Mouse (Mus musculus) monocyte, adult 5-6 weeks (primary cell): Measurements from ENCODE around the gene Mvb12a. TPM values are rescaled to one million over a fixed set of nuclear protein-coding genes. Genes with fewer than 3 reads are reported as not detected.
A peak's percentile ranks its signal among the peaks of the same experiment; 100 is the strongest.
"Not testable (repeated sequence)": the region's sequence is repeated elsewhere in the genome, so short reads cannot be mapped to it uniquely, and the experiment has no call there.

ENCODE experiments used
- ATAC-seq: fragments of 153-309, 156-312 bp; replicated peaks from 2 replicates; pipeline ENCODE4 v1.8.0; 2017; ENCODE audit warnings: mild to moderate bottlenecking; ENCODE audit not compliant: low TSS enrichment, insufficient number of reproducible peaks, severe bottlenecking, poor library complexity, low FRiP score
- total RNA-seq: library from RNA; stranded (forward); fragments of 200-1000, 200-491, 200-594 nt; gene quantifications from 3 replicates; pipeline ENCODE4 v1.2.3, GENCODE M21; 2017

Mvb12a gene
- 13.9 to 34.3 TPM (median 20.5 TPM) in 3 replicates for total RNA-seq

DNA sequence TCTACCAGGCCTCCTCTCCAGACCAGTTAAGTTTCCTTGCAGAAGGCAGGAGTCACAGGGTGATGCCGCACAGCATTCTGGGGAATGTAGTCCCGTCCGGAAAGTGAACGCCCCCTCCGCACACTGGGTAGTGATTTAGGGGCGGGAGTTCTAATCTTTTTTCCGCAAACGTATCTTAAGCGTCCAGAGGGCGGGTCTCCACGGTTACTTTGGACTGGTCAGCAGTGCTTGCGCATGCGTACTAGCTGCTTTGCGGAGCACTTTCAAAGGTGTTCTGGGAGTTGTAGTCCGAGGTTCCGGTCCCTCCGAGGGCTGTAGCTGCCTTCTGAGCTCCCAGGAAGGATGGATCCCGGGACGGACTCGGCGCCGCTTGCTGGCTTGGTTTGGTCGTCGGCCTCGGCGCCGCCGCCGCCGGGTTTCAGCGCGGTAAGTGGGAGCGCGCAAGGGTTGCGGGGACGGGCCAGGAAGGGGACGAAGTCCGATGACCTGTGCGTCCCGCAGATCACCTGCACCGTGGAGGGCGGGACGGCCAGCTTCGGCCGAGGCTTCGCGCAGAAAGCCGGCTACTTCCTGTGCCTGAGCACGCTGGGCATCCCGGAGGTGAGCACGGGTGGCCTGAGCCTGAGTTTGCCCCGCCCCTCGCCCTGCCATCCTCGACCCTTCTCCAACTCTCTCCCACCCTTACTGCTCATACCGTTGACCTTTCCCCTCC lies at the start of gene Mvb12a:
Gene Mvb12a, plus strand, starts transcription at position 291 of the 712 bp plus-strand sequence.
- ATAC-seq: peak; percentile 95

DNA sequence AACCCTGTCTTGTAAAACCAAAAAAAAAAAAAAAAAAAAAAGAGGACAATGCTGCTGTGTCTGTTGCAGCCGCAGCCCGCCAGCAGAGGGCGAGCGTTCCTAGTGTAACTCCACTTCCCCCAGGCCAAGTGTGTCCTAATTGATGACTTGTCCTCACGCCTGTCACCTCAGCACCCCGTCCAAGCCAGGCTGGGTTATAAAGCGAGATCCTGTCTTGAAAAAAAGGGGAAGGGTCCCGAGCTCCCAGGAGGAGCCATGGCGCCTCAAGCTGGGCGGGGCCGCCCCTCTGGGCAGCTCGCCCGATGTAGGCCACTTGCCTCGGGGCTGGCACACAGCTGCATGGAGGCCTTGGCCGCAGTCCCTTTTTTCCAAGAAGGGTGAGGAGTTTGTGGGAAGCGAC lies 47.7 kb upstream of the Mvb12a start:
- ATAC-seq: peak; percentile 88

- ATAC-seq: no peak
These were observed 46.9 kb upstream of the Mvb12a start for GRCm38 (mm10) chr8:71495811-71496210.

DNA sequence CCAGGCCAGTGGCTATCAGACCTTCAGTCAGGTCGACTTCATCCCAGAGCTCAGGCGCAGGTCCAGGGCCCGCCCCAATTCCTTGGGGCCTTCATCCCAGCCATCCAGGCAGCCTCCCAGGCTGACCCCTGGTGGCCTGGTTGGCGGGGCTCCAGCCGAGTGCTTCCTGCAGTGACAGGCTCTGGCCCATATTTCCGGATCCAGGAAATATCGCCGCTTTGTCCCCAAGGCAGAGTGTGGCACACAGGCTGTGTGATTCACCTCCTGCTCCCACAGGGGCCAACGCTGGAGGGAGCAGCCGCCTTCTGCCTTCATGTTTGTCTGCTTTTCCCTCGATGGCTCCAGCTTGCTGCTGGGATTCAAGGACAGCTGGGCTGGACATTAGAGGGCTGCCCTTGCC lies 46.2 kb upstream of the Mvb12a start:
- ATAC-seq: no peak

- ATAC-seq: no peak
These were observed 45.6 kb upstream of the Mvb12a start for GRCm38 (mm10) chr8:71497077-71497645.

DNA sequence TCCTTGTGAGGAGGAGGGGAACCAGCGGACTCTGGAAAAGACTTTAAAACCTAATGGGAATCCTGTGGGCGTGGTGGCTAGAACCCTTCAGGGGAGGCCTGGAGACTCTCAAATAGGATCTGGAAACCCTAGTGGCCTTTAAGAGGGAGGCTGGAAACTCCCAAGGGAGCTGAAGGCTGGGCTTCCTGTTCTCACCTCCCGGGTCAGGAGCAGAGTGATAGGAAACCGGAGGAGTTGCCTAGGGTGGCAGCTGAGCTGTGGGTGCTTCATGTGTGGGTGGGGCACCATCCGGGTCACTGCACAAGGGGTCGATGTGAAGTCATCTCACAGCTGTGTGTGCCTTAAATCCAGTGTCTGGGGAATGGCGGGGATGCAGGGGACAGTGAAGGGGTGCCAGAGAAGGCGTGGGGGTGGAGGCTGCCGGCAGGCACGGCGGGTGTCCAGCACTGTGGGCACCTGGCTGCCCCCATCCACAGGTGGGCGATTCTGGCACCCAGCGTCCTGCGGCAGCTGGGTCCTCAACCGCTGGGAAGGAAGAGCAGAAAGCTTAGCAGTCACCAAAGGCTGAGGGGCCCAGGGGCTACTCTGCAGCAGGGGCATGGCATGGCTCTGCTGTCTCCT lies 44.7 kb upstream of the Mvb12a start:
- no peak for ATAC-seq

DNA sequence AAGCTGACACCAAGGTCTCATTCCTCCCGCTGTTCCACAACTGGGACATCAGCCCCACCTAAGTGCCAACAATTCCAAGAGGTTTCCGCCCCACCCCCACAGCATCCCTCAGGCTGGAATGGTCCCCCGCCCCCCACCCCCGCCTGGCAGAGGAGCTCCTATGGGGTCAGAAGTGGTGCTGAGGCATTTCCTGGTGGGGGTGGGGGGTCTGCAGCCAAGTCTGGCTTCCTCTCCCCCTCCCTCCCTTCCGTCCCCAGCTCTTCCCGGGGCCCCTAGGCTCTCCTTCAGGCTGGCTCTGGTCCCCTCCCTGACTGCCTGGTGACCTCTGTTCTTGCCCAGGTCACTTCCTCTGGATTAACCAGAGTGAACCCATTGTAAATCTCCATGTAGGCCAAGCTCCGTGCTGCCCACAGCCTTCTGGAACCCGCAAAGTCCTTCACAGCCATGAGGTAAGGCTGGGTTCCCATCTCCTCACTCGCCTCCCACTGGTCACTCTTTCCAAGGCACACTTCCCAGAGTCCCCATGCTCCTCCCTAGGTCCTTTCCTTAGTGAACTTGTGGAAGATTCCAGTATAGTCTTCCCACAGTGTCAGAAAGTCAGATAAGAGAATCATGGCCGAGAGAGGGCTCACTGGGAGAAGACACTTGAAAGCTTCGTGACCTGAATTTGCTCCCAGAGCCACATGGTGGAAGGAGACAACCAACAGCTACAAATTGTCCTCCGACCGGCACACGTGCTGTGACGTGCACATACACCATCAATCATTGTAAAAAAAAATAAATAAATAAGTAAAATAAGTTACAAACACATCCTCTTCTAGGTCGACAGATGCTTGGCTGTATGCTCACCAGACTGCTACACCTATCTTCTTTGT lies 43.7 kb upstream of the Mvb12a start:
- no peak for ATAC-seq

DNA sequence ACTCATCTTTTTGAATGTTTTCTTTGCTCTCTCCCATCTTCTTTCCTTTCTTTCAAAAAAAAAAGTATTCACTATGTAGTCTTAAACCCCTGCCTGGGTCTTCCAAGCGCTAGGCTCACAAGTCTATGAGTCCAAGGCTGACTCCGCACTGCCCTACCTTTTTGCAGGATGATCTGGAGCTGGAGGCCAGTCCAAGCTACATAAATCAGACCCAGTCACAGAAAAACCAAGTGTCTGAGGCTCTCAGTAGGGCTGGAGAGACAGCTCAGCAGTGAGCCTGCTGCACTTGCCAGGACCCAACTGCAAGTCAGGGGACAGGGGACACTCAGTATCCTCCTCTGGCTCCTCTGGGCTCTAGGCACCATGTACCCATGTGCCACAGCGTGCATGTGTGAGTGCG lies 38.4 kb upstream of the Mvb12a start:
- ATAC-seq: no peak

GRCm38 (mm10) chr8:71505326-71505725 lies 37.4 kb upstream of the Mvb12a start:
- no peak for ATAC-seq

DNA sequence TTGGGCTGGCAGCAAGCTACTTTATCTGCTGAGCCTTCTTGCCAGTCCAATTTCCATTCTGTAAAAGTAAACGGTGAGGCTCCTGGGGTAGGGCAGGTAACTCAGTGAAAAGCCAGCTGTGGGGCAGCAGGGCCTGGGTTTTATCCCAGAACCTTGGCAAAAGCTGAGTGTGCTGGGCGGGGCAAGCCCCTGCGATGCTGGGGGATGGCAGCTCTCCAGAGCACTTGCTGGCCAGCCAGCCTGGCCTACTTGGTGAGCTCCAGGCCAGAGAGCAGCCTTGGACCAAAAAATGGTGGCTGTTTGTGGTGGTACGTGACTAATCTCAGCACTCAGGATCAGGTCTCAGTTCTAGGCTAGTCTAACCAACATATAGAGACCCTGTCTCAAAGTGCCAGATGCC lies 36.7 kb upstream of the Mvb12a start:
- no peak for ATAC-seq

DNA sequence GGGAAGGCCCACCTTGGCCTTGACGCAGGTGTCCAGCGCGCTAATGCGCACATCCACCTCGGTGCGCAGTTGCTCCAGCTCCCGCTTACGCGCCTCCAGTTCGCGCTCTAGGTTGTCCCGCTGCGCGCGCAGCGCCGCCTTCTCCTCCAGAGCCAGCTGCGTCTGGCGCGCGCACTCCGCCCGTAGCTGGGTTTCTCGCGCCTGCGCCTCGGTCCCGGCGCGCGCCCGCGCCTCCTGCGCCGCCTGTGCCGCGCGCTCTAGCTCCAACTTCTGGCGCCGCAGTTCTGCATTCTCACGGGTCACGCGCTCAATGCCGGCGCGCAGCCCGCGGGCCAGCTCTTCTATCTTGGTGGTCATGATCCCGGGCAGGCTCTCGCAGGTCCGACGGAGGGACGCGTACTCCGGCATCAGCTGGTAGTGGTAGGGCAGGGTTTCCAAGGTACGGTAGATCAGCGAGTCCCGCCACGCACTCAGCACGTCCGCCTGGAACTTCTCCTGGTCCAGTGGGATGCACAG lies 35.1 kb upstream of the Mvb12a start:
- no peak for ATAC-seq

DNA sequence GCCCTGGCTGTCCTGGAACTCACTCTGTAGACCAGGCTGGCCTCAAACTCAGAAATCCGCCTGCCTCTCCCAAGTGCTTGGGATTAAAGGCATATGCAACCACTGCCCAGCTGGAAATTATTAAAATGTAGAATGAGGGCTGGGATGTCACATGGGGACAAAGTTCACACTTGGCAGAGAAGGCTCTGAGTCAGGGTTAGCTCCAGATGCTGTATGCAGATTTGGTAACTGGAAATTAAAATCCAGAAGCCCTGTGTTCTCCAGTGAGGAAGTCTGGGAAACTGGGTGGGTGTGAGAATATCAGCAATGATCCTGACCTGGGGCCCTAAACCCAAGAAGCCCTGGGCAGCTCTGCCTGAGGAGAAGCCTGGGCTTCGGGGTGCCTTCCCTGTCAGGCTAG lies 33.4 kb upstream of the Mvb12a start:
- ATAC-seq: no peak

DNA sequence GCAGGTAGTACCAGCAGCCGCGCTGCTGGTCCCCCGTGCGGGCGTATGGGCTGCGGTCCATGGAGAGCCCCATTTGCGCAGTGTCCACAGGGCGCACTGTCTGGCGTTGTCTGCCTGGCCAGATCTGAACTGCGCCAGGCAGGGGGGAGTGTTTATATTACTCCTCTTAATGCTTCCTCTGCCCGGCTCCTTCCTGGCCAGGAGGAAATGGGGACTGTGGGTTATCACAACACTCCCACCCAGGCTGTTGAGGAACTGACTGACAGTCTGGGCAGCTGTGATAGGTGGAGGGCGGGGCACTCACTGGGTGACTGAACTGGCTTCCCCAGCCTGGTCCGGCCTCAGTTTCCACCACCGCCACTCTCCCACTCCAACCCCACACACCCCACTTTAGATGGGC lies 31.1 kb upstream of the Mvb12a start, which contains the start of gene Plvap:
Gene Plvap, minus strand, starts transcription at position 109 of the 400 bp plus-strand sequence.
- ATAC-seq: no peak

DNA sequence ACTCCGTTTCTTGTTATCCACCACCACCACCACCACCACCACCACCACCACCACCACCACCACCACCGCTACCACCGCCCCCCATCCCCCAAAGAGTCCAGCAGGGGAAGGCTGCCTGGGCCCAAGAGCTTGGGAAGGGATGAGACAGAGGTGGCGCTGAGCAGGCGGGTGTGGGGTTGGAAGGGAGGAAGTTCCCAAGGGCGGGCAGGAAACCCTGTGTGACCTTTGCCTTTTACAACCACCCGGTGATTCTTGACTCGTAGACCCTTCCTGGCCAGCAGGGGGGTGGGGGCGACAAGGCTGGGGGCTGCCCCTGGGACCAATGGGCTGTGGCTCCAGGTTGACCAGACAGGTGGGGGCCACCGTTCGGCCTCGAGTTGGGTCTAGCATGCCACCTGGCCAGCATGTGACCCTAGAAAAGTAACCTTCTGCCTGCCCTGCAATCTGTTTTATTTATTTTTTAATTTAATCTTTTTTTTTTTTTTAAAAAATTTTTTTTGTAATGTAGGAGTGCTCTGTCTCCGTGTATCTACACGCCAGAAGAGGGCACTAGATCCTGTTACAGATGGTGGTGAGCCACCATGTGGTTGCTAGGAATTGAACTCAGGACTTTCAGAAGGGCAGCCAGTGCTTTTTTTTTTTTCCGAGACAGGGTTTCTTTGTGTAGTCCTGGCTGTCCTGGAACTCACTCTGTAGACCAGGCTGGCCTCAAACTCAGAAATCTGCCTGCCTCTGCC lies 29.5 kb upstream of the Mvb12a start:
- ATAC-seq: no peak

DNA sequence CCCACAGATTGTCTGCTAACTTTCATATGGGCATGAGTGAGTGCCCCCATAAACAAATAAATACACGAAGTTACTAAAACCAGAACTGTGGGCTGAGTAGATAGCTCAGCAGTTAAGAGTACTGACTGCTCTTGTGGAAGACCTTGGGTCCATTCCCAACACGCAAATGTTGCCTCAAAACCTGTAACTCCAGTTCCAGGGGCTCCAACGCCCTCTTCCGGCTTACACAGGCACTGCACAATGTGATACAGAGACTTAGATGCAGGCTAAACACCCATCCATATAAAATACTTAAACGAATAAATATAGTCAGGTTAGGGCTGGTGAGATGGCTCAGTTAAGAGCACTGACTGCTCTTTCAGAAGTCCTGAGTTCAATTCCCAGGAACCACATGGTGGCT lies 27.7 kb upstream of the Mvb12a start:
- ATAC-seq: no peak

- ATAC-seq: no peak
These were observed 25.9 kb upstream of the Mvb12a start for GRCm38 (mm10) chr8:71516786-71517185.

GRCm38 (mm10) chr8:71519037-71519825 lies 23.5 kb upstream of the Mvb12a start:
- ATAC-seq: not testable (repeated sequence)

- ATAC-seq: peak; percentile 94
These were observed 21.1 kb upstream of the Mvb12a start for GRCm38 (mm10) chr8:71521634-71522033.
